Mouse (Mus musculus): Measurements from ENCODE around the gene E130114P18Rik.

GRCm38 (mm10) chr4:97757207-97757977, 20.5 kb downstream of the E130114P18Rik start:
- TF ChIP-seq CTCF (IDR thresholded peaks at IDR 0.05; ENCODE audit: extremely low read depth, insufficient read length, insufficient replicate concordance, low read depth, low read length) (no peak), POLR2A (IDR thresholded peaks at IDR 0.05; ENCODE audit: low read depth, low read length) (no peak)

Measured in small intestine, adult 2 months (tissue).